Mouse (Mus musculus) lung, postnatal 0 days (tissue): Measurements from ENCODE around the gene Pbx4. TPM values are rescaled to one million over a fixed set of nuclear protein-coding genes. Genes with fewer than 3 reads are reported as not detected.

Source experiments
- ATAC-seq: fragments of 200-750 bp; cut with Nextera tagmentation; 2 replicates; pipeline ENCODE4 v1.8.0; 2017; ENCODE audit warnings: moderate library complexity
- DNase-seq: peaks from one replicate; pipeline ENCODE4 v3.0.0-alpha.2; 2016; ENCODE audit warnings: low spot score
- H3K27ac ChIP-seq: fragments of 300-500 bp; sonication (generic); 2 replicates; pipeline ENCODE4 v1.5.1; 2014; ENCODE audit warnings: antibody characterized with exemption, mild to moderate bottlenecking, low read length, mixed read lengths
- H3K27me3 ChIP-seq: fragments of 300-500 bp; sonication (generic); replicated peaks from 2 replicates; pipeline ENCODE4 v1.6.1; 2014; ENCODE audit warnings: low read length, mixed read lengths; ENCODE audit not compliant: insufficient read depth
- H3K36me3 ChIP-seq: fragments of 300-500 bp; sonication (generic); 2 replicates; pipeline ENCODE4 v1.6.1; 2014; ENCODE audit warnings: low read length, mixed read lengths; ENCODE audit not compliant: insufficient read depth
- H3K4me1 ChIP-seq: fragments of 300-500 bp; sonication (generic); 2 replicates; pipeline ENCODE4 v1.6.1; 2014; ENCODE audit warnings: antibody characterized with exemption, low read depth, low read length, mixed read lengths; ENCODE audit not compliant: insufficient read depth
- H3K4me2 ChIP-seq: fragments of 300-500 bp; sonication (generic); replicated peaks from 2 replicates; pipeline ENCODE4 v1.6.1; 2014; ENCODE audit warnings: low read depth, mild to moderate bottlenecking, low read length, moderate library complexity, mixed read lengths
- H3K4me3 ChIP-seq: fragments of 300-500 bp; sonication (generic); 2 replicates; pipeline ENCODE4 v1.5.1; 2014; ENCODE audit warnings: low read depth, low read length
- H3K9ac ChIP-seq: fragments of 300-500 bp; sonication (generic); replicated peaks from 2 replicates; pipeline ENCODE4 v1.6.1; 2014; ENCODE audit warnings: low read depth, mild to moderate bottlenecking
- H3K9me3 ChIP-seq: fragments of 300-500 bp; sonication (generic); 2 replicates; pipeline ENCODE4 v1.6.1; 2016; ENCODE audit warnings: low read length, mixed read lengths
- CTCF ChIP-seq: IDR thresholded peaks from 2 replicates; pipeline ENCODE4 v1.5.1; 2016; ENCODE audit warnings: antibody characterized with exemption, mild to moderate bottlenecking
- EP300 ChIP-seq: IDR thresholded peaks from 2 replicates; pipeline ENCODE4 v1.6.1; 2016; ENCODE audit warnings: antibody characterized with exemption, mild to moderate bottlenecking, control low read depth
- WGBS: fragments of 180-500 bp; shearing (Covaris S2); extraction: QIAGEN DNeasy Blood & Tissue Kit; methylation state at CpG from one replicate; pipeline ENCODE4 v1.1.7; 2014; 5-methylcytosine and 5-hydroxymethylcytosine counted together
- polyA plus RNA-seq: library from polyadenylated mRNA; unstranded; fragments of >200 nt; fragmentation: Nextera tagmentation; extraction: Ambion mirVana; gene quantifications from 2 replicates; pipeline ENCODE4 v1.2.1, GENCODE M21; 2015

Pbx4 gene
- polyA plus RNA-seq, 1 experiment from 2014 or later = 17.0 TPM

- Histone ChIP-seq H3K4me1 (peaks cover 6% of the 10 kb centered on the region; the same call in 1 of the 2 replicates), H3K36me3 (no peaks in the 10 kb centered on the region), H3K9me3 (no peaks in the 10 kb centered on the region), H3K27me3 (peaks cover 68% of the 10 kb centered on the region), H3K27ac (no peak overlapping the region), H3K4me3 (peak overlapping the region; percentile 35; the same call in 1 of the 2 replicates), H3K9ac (no peak overlapping the region), H3K4me2 (peak overlapping the region; percentile 54)
- no peak for TF ChIP-seq EP300
- TF ChIP-seq CTCF = no peak
- no peak for DNase-seq
- 19% methylated on average over 79 of the region's 79 CpGs for WGBS
- ATAC-seq = no peak; the same call in 1 of the 2 replicates
Observed at GRCm38 (mm10) chr8:69881261-69881865, 49.1 kb downstream of the Pbx4 start.

- TF ChIP-seq CTCF (no peak), EP300 (no peak)
- no peak overlapping the region for H3K9ac ChIP-seq
- H3K27ac ChIP-seq = no peak overlapping the region
- H3K4me3 ChIP-seq = peak overlapping the region; percentile 35
- DNase-seq (peak; percentile 46), ATAC-seq (peak; percentile 65)
- peaks cover 6% of the 10 kb centered on the region; the same call in 1 of the 2 replicates for H3K4me1 ChIP-seq
- H3K4me2 ChIP-seq = peak overlapping the region; percentile 54
- peaks cover 76% of the 10 kb centered on the region for H3K27me3 ChIP-seq
- WGBS = 10% methylated on average over 74 of the region's 103 CpGs
- H3K9me3 ChIP-seq = no peaks in the 10 kb centered on the region
- H3K36me3 ChIP-seq = no peaks in the 10 kb centered on the region
Observed at GRCm38 (mm10) chr8:69882021-69882756, 49.9 kb downstream of the Pbx4 start.

- no peak for DNase-seq
- Histone ChIP-seq H3K4me3 (no peak overlapping the region), H3K36me3 (no peaks in the 10 kb centered on the region), H3K27me3 (peaks cover 84% of the 10 kb centered on the region), H3K9me3 (no peaks in the 10 kb centered on the region), H3K27ac (no peak overlapping the region), H3K4me2 (peak overlapping the region; percentile 54; the same call in 1 of the 2 replicates), H3K9ac (no peak overlapping the region), H3K4me1 (peaks cover 6% of the 10 kb centered on the region; the same call in 1 of the 2 replicates)
- no peak for TF ChIP-seq EP300
- no peak for TF ChIP-seq CTCF
- WGBS = 18% methylated on average over 48 of the region's 52 CpGs
- no peak for ATAC-seq
Observed at GRCm38 (mm10) chr8:69882833-69883600, 50.7 kb downstream of the Pbx4 start.

- no peak overlapping the region for H3K27ac ChIP-seq
- peaks cover 96% of the 10 kb centered on the region for H3K27me3 ChIP-seq
- no peak for DNase-seq
- no peak overlapping the region for H3K9ac ChIP-seq
- WGBS = 63% methylated on average over 13 of the region's 13 CpGs
- H3K4me3 ChIP-seq = no peak overlapping the region
- no peaks in the 10 kb centered on the region for H3K36me3 ChIP-seq
- H3K4me1 ChIP-seq = peaks cover 14% of the 10 kb centered on the region; the same call in 1 of the 2 replicates
- TF ChIP-seq CTCF (no peak), EP300 (no peak)
- ATAC-seq = no peak
- no peaks in the 10 kb centered on the region for H3K9me3 ChIP-seq
- H3K4me2 ChIP-seq = no peak overlapping the region
Observed at GRCm38 (mm10) chr8:69884141-69884540, 51.9 kb downstream of the Pbx4 start.

- H3K4me3 ChIP-seq = peak within 1 kb of the TSS; percentile 8
- peak within 1 kb of the TSS; percentile 49 for H3K4me2 ChIP-seq
- TF ChIP-seq CTCF = no peak
- no peaks in the 10 kb centered on the region for H3K36me3 ChIP-seq
- peaks cover 73% of the 10 kb centered on the region for H3K27me3 ChIP-seq
- 2% methylated on average over 57 of the region's 60 CpGs for WGBS
- H3K27ac ChIP-seq = no peak within 1 kb of the TSS
- no peak within 1 kb of the TSS for H3K9ac ChIP-seq
- no peaks in the 10 kb centered on the region for H3K9me3 ChIP-seq
- peak; percentile 35 for DNase-seq
- peak; percentile 34 for ATAC-seq
- peaks cover 7% of the 10 kb centered on the region; the same call in 1 of the 2 replicates for H3K4me1 ChIP-seq
Observed at GRCm38 (mm10) chr8:69887289-69888243, 55.3 kb downstream of the Pbx4 start, which contains the start of gene Cilp2. TSS of gene Cilp2 (minus strand) at chr8:69887687.
